Mouse (Mus musculus) intestine, embryonic 16.5 days (tissue): ENCODE data around the gene Prdm1. TPM values are rescaled to one million over a fixed set of nuclear protein-coding genes. Genes with fewer than 3 reads are reported as not detected.

Source experiments
- ATAC-seq: fragments of 200-750 bp; cut with Nextera tagmentation; 2 replicates; pipeline ENCODE4 v1.8.0; 2017; ENCODE audit warnings: moderate TSS enrichment, moderate library complexity
- H3K27ac ChIP-seq: fragments of 300-500 bp; sonication (generic); 2 replicates; pipeline ENCODE4 v1.5.1; 2014; ENCODE audit warnings: mild to moderate bottlenecking, low read length
- H3K27me3 ChIP-seq: fragments of 300-500 bp; sonication (generic); replicated peaks from 2 replicates; pipeline ENCODE4 v1.6.1; 2014; ENCODE audit warnings: low read length, control low read depth, mixed read lengths; ENCODE audit not compliant: control insufficient read depth, insufficient read depth
- H3K36me3 ChIP-seq: fragments of 300-500 bp; sonication (generic); 2 replicates; pipeline ENCODE4 v1.6.1; 2014; ENCODE audit warnings: low read length, control low read depth; ENCODE audit not compliant: control insufficient read depth, insufficient read depth
- H3K4me1 ChIP-seq: fragments of 300-500 bp; sonication (generic); 2 replicates; pipeline ENCODE4 v1.6.1; 2014; ENCODE audit warnings: low read length, control low read depth, mixed read lengths; ENCODE audit not compliant: control insufficient read depth, insufficient read depth
- H3K4me2 ChIP-seq: fragments of 300-500 bp; sonication (generic); 2 replicates; pipeline ENCODE4 v1.6.1; 2014; ENCODE audit warnings: low read depth, low read length, control low read depth
- H3K4me3 ChIP-seq: fragments of 300-500 bp; sonication (generic); 2 replicates; pipeline ENCODE4 v1.5.1; 2014; ENCODE audit warnings: mild to moderate bottlenecking, low read length
- H3K9ac ChIP-seq: fragments of 300-500 bp; sonication (generic); 2 replicates; pipeline ENCODE4 v1.6.1; 2014; ENCODE audit warnings: low read depth, low read length
- H3K9me3 ChIP-seq: fragments of 300-500 bp; sonication (generic); 2 replicates; pipeline ENCODE4 v1.6.1; 2016; ENCODE audit warnings: low read length, control low read depth; ENCODE audit not compliant: control insufficient read depth
- WGBS: fragments of 180-500 bp; shearing (Covaris S2); extraction: QIAGEN DNeasy Blood & Tissue Kit; methylation state at CpG from one replicate; pipeline ENCODE4 v1.1.7; 2014; 5-methylcytosine and 5-hydroxymethylcytosine counted together
- polyA plus RNA-seq: library from polyadenylated mRNA; unstranded; fragments of >200 nt; fragmentation: Nextera tagmentation; extraction: Ambion mirVana; gene quantifications from 2 replicates; pipeline ENCODE4 v1.2.1, GENCODE M21; 2015

The Prdm1 gene
- polyA plus RNA-seq, 1 experiment from 2014 or later, result 22.1 TPM

- Histone ChIP-seq H3K4me1 (peaks cover 3% of the 10 kb centered on the region), H3K4me2 (peak overlapping the region; percentile 77), H3K4me3 (peak overlapping the region; percentile 60), H3K27me3 (0 out of 2 replicates have a peak, but pooled peaks cover 4% of the 10 kb centered on the region), H3K9ac (peak overlapping the region; percentile 67), H3K27ac (peak overlapping the region; percentile 95), H3K36me3 (no peaks in the 10 kb centered on the region), H3K9me3 (no peaks in the 10 kb centered on the region)
- 0% methylated on average over 42 of the region's 42 CpGs for WGBS
- ATAC-seq, result peak; percentile 94
These were observed 1.1 kb upstream of the Prdm1 start for GRCm38 (mm10) chr10:44529218-44530066.

- H3K4me3 ChIP-seq, result peak overlapping the region; percentile 60
- no peak; the same call in none of the 2 replicates for ATAC-seq
- WGBS, result 1% methylated on average over 16 of the region's 16 CpGs
These were observed 650 bp downstream of the Prdm1 start for GRCm38 (mm10) chr10:44527651-44528050.

GRCm38 (mm10) chr10:44526751-44527591, 1.3 kb downstream of the Prdm1 start:
- Histone ChIP-seq H3K27me3 (0 out of 2 replicates have a peak, but pooled peaks cover 4% of the 10 kb centered on the region), H3K9ac (peak overlapping the region; percentile 77), H3K36me3 (no peaks in the 10 kb centered on the region), H3K4me2 (peak overlapping the region; percentile 77), H3K4me1 (peaks cover 3% of the 10 kb centered on the region), H3K27ac (peak overlapping the region; percentile 95), H3K9me3 (no peaks in the 10 kb centered on the region), H3K4me3 (peak overlapping the region; percentile 60)
- peak; percentile 55 for ATAC-seq
- WGBS, result 3% methylated on average over 31 of the region's 31 CpGs

More at GRCm38 (mm10) chr10:44527651-44528050, 650 bp downstream of the Prdm1 start:
- H3K27me3 ChIP-seq, result 0 out of 2 replicates have a peak, but pooled peaks cover 4% of the 10 kb centered on the region
- no peaks in the 10 kb centered on the region for H3K9me3 ChIP-seq
- peak overlapping the region; percentile 77 for H3K4me2 ChIP-seq
- H3K9ac ChIP-seq, result peak overlapping the region; percentile 77
- no peaks in the 10 kb centered on the region for H3K36me3 ChIP-seq
- H3K27ac ChIP-seq, result peak overlapping the region; percentile 95
- peaks cover 3% of the 10 kb centered on the region for H3K4me1 ChIP-seq

- H3K27me3 ChIP-seq, result no peaks in the 10 kb centered on the region
- no peak overlapping the region for H3K9ac ChIP-seq
- H3K4me2 ChIP-seq, result no peak overlapping the region
- peak; percentile 86 for ATAC-seq
- WGBS, result 29% methylated on average over 6 of the region's 6 CpGs
- H3K9me3 ChIP-seq, result no peaks in the 10 kb centered on the region
- no peaks in the 10 kb centered on the region for H3K36me3 ChIP-seq
- H3K4me3 ChIP-seq, result no peak overlapping the region
- H3K4me1 ChIP-seq, result no peaks in the 10 kb centered on the region
- no peak overlapping the region for H3K27ac ChIP-seq
These were observed 8.1 kb downstream of the Prdm1 start for GRCm38 (mm10) chr10:44520189-44520588.

- Histone ChIP-seq H3K4me1 (no peaks in the 10 kb centered on the region), H3K9me3 (no peaks in the 10 kb centered on the region), H3K36me3 (no peaks in the 10 kb centered on the region), H3K27ac (no peak overlapping the region), H3K9ac (no peak overlapping the region), H3K27me3 (no peaks in the 10 kb centered on the region), H3K4me3 (no peak overlapping the region), H3K4me2 (no peak overlapping the region)
- no peak for ATAC-seq
- WGBS, result 74% methylated on average over 7 of the region's 7 CpGs
These were observed 9.7 kb downstream of the Prdm1 start for GRCm38 (mm10) chr10:44518631-44519030.

GRCm38 (mm10) chr10:44513108-44513507, 15.2 kb downstream of the Prdm1 start:
- no peak overlapping the region for H3K4me2 ChIP-seq
- H3K9me3 ChIP-seq, result no peaks in the 10 kb centered on the region
- ATAC-seq, result no peak
- H3K4me3 ChIP-seq, result no peak overlapping the region
- no peaks in the 10 kb centered on the region for H3K27me3 ChIP-seq
- WGBS, result 86% methylated on average over 5 of the region's 5 CpGs
- no peaks in the 10 kb centered on the region for H3K4me1 ChIP-seq
- no peak overlapping the region for H3K9ac ChIP-seq
- no peak overlapping the region for H3K27ac ChIP-seq
- no peaks in the 10 kb centered on the region for H3K36me3 ChIP-seq

- H3K4me1 ChIP-seq, result 0 out of 2 replicates have a peak, but pooled peaks cover 4% of the 10 kb centered on the region
These were observed 17.3 kb downstream of the Prdm1 start for GRCm38 (mm10) chr10:44511029-44511428.

GRCm38 (mm10) chr10:44508649-44509048, 19.7 kb downstream of the Prdm1 start:
- 0 out of 2 replicates have a peak, but pooled peaks cover 4% of the 10 kb centered on the region for H3K4me1 ChIP-seq
- no peaks in the 10 kb centered on the region for H3K36me3 ChIP-seq
- H3K27ac ChIP-seq, result no peak overlapping the region
- ATAC-seq, result no peak
- H3K4me3 ChIP-seq, result no peak overlapping the region
- no peak overlapping the region for H3K9ac ChIP-seq
- H3K4me2 ChIP-seq, result no peak overlapping the region
- no peaks in the 10 kb centered on the region for H3K27me3 ChIP-seq
- no peaks in the 10 kb centered on the region for H3K9me3 ChIP-seq
- 87% methylated on average over 7 of the region's 7 CpGs for WGBS

More at GRCm38 (mm10) chr10:44511029-44511428, 17.3 kb downstream of the Prdm1 start:
- Histone ChIP-seq H3K27me3 (no peaks in the 10 kb centered on the region), H3K9me3 (no peaks in the 10 kb centered on the region), H3K36me3 (no peaks in the 10 kb centered on the region), H3K4me3 (no peak overlapping the region), H3K27ac (no peak overlapping the region), H3K9ac (no peak overlapping the region), H3K4me2 (no peak overlapping the region)
- 82% methylated on average over 3 of the region's 3 CpGs for WGBS
- no peak for ATAC-seq

- H3K4me1 ChIP-seq, result 0 out of 2 replicates have a peak, but pooled peaks cover 4% of the 10 kb centered on the region
- no peak overlapping the region for H3K4me3 ChIP-seq
- no peak overlapping the region for H3K27ac ChIP-seq
- no peak for ATAC-seq
- H3K27me3 ChIP-seq, result no peaks in the 10 kb centered on the region
- H3K4me2 ChIP-seq, result no peak overlapping the region
- H3K9me3 ChIP-seq, result no peaks in the 10 kb centered on the region
- H3K36me3 ChIP-seq, result no peaks in the 10 kb centered on the region
- 41% methylated on average over 2 of the region's 2 CpGs for WGBS
- no peak overlapping the region for H3K9ac ChIP-seq
These were observed 20.3 kb downstream of the Prdm1 start for GRCm38 (mm10) chr10:44507984-44508383.
